Mouse (Mus musculus): ENCODE measurements around the gene Dnlz.
A peak's percentile ranks its signal among the peaks of the same experiment; 100 is the strongest.

Dnlz gene

DNA sequence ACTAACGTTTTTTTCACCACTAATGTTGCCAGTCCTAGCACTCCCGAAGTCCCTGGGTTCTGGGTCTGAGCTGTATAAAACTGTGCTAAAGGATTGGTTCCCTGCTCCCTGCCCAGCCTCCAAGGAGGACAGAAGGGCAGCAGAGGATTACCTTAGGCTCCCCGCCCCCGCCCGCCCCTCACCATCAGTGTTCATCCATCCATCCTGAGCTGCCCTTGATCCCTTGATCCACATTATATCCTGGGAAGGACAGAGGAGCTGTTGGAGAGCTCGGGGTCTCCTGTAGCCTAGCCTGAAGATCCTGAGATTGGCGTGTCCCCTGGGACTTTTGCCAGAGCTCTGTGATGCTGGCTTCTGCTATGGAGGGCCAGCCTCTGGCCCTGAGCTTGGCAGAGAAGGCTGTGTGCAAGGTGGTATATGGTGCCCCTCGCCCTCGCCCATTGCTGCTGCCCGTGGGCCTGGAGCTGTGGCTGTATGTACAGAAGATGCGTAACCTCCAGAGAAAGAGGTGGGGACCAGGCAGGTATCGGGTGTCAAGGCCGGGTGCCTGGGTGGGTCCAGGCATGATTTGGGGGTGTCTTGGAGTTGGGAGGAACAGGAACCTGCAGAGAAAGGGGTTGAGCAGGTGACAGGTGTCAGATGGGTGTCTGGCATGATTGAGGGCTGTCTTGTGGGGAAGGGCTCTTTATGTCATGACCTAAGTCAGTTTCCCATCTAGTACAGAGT is 32.2 kb downstream of the Dnlz start:
- peak in 1 of 2 experiments; percentile 20 for DNase-seq

DNA sequence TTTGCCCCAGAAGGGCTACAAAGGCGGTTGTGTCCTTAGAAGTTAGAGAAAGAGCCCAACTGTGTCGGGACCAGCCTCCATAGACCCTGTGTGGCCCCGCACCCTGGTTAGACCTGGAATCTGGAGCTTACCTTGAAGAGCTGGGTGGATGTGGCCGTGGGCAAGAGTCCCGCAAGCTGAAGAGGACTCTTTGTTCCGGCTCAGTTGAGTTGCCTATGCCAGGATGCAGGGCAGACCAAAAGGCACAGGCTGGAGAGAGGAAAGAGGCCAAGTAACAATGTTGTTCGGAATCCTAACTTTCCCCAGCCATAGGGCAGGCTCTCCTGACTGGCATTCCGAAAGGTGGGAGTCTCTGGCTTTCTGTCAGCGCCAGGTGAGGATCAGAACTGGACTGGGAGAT is 32.8 kb downstream of the Dnlz start:
- DNase-seq, result peak in 1 of 2 experiments; percentile 19

DNA sequence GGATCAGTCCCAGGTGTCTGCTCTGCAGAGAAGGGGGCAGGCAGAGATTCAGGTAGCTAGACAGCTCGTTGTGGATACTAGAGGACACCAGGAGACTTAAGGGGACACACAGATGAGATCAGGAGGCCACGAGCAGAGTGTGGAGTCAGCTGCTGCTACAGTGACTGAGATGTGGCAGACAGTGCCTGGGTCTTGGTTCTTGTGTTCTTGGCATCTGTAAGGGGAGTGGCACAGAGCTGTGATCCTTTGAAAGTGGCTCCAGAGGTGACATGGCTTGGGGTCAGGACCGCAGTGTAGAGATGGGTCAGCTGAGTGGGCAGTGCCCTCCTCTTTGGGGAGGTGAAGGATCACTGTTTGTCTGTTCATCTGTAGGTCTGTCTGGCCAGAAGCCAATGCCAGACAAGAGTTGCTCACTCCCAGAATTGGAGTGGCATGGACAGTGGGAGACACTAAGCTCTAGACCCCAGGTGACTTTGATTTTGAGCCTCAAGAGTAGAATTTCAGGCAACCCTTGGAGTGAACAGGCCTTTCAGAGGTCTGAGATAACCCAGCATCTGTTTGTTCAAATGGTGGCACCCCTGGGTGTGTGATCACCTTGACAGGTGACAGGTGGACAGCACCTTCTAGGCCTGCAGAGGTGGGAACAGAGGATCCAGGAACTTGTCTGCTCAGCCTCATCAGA is 33.8 kb downstream of the Dnlz start:
- peak in 1 of 2 experiments; percentile 15 for DNase-seq

DNA sequence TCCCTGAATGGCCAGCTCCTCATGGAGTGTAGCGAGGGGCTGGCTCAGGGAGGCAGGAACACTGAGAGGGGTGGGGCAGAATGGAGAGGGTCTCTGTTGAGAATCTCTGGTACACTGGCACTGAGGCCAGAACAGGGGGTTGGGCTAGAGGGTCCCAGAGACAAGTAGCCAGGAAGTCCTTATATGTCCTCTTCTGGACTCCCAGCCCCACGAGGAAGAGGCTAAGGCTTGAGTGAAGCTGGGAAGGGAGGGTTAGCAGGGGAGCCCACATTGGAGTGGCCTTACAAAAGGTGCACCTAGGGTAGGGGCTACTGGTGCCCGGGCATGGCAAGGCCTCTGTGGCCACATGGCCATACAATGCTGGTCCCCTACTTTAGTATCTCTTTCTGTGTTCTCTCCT is 34.5 kb downstream of the Dnlz start:
- no peak for DNase-seq

DNA sequence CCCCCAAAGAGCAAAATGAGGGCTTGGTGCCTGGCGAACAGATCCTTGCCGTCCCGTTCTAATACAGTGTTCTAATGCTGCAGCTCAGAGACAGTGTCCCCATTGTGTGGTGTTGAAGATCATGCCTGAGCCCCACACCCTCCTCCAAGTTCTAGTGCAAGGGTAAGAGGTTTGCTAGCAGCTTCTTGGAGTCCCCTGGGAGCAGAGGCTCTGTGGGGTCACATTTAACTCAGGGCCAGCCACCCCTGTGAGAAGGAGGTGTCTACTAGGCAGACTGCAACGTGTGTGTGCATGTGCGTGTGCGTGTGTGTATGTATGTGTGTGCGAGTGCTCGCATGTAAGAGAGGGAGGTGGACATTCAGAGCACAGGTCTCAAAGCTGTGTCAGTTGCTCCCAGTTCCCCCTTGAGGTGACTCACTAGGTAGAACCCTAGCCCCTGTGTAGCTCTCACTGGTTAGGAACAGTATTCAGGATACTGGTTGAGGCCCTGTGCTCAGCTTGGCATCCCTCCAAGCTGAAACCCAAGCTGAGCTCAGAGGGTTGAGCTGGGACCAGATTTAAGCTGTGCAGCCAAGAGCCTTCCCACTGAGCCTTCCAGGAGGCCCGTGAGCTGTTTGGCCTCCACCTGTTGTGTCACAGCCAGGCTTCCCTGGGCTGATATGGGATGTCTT is 35.2 kb downstream of the Dnlz start:
- DNase-seq, result peak in 1 of 2 experiments; percentile 40

DNA sequence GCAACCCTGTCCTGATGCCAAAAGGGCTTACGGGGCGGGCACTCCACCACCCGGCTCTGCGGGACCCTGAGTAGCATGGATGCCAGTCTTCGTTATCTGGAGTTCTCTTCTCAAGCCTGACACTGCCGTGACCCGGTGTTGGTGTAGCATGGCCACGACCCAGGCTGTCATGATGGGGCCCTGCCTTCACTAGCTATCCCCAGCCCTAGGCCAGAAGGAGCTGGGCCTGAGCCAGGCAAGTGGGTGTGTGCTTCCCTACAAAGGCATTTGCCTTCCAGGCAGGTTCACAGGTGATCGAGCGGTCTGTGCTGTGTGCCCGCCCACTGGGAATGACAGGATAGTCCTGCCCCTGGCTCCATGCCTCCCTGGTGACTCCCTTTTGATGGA is 36.0 kb downstream of the Dnlz start:
- DNase-seq, result peak; percentile 60 to 72

DNA sequence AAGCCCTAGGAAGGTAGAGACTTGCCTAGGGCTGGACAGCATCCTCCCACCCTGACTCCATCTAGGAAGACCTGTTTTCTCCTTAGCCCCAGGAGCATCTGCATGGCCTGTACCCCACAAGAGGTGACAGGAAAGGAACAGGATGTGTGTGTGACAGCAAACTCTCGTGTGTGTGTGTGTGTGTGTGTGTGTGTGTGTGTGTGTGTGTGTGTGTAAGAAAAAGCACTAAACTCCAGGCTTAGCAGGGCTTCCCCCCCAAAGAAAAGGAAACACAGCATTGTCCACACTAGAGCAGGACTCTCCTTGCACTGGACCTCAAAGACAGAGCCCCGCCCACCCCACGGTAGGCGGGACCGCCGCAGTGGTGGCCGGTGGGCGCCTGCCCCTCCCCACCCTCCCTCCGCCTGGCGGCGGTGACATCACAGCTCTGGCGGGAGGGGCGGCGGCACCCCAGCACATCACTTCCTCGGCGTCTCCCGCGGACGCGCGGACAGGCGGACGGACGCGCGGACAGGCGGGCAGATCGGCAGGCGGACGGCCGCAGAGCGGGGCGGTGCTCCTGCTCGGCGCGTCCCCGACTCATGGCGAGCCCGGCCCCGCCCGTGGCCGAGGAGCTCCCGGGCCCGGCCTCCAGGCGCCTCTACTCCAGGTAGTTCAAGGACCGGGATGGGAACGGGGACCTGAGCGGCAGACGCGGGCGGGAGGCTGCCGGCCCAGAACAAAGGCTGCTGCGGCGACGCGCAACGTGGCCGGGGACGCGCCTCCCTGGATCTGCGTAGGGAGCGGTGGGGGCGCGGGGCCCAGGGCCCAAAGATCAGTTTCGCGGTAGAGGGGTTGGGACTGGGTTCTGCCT is 36.6 kb downstream of the Dnlz start, which contains the start of gene Gpsm1:
Gpsm1 (plus strand) TSS at position 444 of the 853 bp plus-strand sequence.
- DNase-seq, result peak; percentile 90 to 95

DNA sequence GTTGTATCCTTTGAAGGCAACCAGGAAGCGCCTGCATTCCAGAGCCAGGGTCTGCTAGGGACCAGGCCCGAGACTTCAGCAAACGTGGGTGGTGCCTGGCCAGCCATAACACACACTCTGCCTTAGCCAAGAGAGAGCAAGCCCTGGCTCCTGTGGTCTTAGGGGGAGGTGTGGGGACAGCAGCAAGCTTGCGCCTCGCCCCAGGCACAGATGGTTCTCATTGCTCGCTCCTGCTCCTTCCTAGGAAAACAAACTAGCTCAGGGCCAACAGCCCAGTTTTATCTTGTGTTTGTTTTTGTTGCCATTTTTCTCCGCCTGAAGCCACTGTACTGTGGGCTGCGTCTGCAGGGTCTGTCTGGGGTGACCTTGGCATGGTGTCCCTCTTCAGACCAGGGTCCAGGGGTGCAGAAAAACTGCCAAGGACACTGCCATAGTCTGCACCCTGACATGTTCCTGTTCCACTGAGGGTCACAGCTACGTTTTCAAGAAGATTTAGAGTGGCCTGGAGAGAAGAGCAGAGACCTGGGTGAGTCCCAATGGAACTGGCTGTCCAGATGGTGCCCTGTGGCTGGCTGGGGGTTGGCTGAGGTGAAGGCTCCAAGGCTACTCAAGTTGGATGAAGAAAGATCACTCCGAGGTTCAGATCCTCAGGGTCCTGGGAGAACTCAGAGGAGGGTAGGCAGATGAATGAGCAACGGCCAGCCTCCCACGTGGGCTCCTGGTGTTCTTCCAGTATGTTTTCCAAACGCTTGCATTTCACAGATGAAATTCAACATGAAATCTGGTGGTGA is 37.4 kb downstream of the Dnlz start:
- peak; percentile 78 to 94 for DNase-seq

DNA sequence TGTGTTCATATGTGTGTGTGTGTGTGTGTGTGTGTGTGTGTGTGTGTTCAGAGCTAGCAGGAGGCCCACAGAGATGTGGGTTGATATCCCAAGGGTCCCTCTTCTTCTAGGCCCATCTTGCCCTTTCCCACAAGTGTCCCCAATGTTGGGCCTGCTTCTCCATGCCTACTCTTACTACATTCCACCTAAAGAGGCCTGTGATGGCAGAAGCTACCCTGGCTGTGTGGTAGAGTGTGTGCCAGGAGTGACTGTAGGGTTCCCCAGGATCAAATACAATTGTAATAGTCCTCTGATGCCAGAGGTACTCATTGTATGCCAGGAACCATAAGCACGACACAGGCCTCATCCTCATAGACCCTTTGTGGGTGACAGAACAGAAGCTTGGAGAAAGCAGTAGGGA is 38.5 kb downstream of the Dnlz start:
- DNase-seq, result no peak

DNA sequence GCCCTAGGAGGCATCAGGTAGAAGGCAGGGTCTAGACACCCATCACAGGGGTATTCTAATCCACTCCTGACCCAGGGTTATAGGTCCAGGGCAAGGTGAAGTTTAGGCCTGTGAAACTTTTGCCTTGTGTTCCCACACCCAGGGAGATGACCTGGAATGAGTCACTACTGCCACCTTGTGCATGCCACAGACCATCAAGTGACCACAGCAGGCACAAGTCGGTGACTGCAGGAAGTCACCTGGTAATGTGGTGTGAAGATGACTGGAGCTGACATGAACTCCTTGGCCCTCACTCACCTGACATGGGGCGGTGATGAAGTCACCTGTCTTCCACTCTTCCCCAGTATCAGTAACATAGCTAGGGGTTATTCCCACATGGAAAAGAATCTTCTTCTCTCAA is 39.1 kb downstream of the Dnlz start:
- no peak for DNase-seq

DNA sequence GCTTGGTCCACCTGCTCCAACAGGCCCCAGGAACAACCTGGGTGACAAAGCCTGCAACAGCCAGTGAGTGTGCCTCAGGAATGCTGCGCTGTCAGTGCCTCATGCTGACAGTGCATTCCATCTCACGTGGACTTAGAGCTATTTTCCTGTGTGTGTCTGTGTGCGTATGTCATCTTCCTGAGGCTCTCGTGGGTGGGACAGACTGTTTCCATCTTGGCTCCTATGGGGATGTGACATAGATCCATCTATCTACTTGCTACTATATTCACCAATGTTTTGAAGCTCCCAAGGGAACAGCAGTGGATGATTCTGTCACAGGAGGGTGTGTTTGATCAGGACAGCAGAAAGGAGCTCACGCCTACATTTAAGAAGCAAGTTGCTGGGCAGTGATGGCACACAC is 40.0 kb downstream of the Dnlz start:
- no peak for DNase-seq

DNA sequence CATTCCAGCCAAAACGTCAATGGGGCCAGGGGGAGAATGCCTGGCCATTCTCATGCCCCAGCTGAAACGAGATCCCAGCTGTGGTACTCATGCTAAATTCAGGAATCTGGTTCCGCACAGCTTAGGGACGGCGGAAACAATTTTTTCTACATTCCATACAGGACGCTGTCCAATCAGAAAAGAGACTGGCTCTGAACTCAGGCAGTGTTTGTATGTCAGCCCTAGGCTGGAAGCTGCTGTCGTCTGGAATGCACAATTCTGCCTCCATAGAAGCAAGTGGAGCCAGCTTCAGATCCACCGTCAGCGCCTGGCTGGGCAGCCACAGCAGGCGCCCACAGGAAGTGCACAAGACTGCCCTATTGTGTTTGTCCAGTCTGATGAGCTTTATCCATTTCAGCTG is 42.2 kb downstream of the Dnlz start:
- DNase-seq, result peak; percentile 69 to 89

DNA sequence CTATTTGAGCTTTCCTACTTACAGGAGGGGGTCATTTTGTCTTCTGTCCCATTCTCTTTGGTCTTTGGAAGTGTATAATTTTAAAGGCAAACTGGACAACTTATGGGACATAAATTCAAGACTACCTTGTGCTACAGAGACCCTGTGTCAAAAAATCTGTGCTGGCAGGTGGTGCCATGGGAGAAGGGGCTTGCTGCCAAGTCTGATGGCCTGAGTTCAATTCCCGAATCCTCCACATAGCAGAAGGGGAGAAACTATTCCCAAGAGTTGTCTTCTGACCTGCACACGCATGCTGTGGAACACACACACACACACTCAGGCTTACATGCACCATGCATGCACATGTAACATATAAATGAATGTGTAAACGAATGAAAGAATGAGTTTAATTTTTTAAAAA is 45.2 kb downstream of the Dnlz start:
- DNase-seq, result no peak

DNA sequence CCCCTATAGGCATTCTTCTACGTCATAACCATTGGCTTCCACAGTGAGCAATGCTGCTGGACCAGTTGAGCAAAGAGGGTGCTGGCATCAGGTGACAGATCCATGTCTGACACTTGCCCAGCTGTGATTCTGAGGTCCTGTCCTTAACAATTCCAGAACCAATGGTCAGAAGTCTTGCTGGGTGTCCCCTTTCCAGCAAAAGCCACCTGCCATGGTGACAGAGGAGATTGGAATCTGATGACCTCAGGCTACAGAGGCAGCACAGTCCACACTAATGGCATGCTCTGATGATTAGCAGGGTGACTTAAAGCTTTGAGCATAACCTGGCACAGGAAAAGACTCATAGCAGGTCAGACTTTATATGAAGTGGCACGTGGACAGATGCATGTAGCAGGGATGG is 46.4 kb downstream of the Dnlz start:
- DNase-seq, result no peak

DNA sequence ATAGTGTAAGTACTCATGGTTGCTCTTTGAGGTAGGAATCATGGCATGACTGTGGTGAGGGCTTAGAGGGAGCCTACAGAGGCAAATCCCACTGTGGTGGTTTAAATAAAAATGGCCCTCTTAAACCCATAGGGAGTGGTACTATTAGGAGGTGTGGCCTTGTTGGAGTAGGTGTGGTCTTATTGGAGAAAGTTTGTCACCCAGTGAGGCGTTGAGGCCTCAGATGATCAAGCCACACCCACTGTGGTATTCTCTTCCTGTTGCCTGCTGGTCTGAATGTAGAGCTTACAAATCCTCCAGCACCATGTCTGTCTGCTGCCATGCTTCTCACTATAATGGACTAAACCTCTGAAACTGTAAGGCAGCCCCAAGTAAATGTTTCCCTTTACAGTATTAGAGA is 47.2 kb downstream of the Dnlz start:
- DNase-seq, result no peak

DNA sequence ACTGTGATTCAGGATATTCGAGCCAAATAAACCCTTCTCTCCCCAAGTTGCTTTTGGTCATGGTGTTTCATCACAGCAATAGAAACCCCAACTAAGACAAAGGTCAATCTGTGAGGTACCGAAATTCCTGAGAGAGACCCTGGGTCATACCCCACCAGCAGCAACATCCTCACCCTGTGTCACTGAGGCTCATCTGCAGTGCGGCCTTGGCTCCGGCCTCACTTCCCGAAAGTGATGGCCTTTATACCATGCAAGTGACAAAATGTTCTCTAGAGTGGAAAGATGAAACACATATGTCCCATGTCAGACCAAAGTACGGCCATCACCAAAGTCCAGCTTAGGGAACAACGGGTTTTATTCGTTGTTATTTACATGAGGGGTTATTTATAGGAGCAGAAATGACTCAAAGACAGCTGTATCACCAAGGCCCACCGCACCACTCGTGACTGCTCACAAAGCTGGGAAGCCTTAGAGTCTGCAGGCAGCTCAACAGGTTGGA is 49.9 kb downstream of the Dnlz start:
- DNase-seq, result peak in 1 of 2 experiments; percentile 59

DNA sequence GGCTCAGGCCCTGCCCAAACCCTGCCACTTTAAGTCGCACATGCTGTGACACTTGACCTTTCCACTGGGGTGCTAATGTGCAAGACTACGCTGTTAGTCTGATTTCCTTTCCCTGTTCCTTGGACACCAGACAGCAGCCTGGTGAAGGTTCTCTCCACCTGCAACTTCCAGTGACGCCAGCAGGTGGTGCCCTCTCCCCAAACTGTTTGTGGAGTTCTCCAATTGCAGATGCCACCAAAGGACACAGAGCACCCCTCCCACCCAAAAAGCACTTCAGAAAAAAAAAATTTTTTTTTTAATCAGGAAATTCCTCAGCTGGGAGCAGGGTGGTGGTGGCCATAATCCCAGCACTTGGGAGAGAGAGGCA is 51.1 kb downstream of the Dnlz start:
- peak; percentile 91 to 92 for DNase-seq

DNA sequence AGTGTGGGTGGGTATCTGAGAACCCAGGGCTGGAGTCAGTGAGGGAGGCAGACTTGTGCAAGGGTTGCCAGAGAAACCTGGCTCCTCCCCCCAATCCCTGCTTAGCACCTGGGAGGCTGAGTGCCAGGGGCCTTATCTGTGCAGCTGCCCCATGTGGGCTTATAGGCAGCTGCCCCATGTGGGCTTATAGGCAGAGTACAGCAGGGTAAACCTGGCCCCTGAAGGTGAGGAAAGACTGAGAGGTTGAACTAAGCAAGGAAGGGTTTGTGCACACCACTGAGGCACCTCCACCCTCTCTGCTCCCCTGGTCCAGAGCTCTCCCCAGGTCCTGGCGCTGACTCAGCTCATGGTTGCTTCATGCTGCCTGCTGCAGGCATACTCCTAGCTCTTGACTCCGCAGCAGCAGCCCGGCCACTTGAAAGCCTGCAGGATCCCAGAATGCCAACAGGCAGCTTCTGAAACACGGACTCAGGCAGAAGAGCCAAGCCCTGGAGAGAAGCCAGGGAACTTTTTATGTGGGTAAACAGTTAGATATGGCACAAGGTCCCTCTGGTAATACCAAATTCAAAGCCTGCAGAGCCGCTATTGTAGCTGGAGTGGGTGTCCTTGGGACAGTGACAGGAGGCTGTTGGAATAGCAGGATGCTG is 51.6 kb downstream of the Dnlz start:
- DNase-seq, result peak; percentile 32 to 56

DNA sequence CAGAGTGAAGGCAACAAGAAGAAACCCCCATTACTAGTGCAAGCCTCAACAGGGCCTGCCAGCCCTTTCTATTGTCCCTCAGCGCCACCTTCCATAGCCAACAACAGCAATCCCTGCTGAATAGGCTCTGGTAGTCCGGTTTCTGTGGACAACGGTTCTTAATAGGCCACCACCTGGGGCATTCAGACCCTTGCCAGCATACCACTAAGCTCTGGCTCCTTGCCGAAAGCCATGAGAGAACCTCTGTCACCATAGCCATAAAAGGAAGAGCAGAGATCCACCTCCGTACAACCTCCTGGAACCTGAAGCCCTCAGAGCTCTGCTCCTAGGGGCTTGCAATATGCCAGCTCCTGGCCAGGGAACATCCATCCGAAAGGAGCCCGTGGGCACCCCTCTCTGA is 52.6 kb downstream of the Dnlz start:
- DNase-seq, result no peak

DNA sequence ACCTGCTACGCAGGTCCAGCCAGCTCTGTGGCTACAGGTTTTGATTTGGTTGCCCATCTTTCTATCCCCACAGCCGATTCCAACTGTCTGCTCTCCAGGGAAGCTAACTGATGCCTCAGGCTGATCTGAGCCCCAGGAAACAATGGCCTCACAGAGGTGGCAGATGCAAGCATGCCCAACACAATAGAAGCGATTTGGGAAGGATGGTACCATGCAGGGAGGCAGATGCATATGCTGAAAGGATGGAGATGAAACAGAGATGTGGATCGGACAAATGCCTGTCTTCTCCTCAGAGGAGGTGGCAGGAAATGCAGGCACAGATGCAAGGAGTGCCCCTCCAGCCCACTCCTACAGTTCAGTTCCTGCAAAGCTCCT is 53.1 kb downstream of the Dnlz start:
- DNase-seq, result no peak

DNA sequence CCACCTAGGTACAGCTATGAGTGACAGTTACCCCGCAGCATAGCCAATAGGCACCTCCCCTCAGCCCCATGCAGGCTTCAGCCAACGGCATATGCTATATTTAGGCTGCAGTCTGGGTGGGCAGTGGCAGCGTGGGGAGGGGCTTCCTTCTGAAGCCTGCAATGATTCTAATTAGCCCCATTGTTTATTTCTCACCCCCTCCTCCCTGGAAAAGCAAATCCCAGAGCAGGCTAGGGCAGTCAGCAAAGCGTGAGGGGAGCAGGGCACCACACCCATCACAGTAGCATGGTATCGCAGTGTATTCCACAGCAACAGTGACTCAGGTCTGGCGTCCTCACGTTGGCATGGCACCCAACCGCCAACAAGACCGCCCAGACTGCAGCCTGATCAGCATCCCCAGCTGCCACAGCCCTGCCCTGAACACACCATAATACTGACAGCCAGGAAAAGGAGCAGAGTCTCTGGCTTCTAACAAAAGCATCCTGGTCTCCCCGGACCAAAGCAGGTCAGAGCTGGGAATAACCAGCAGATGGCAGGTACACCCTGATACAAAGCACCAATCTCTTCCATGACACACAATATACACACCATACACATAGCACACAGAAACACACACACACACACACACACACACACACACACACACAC is 53.6 kb downstream of the Dnlz start:
- DNase-seq, result peak; percentile 48 to 73

Measured in lung, postnatal 4 days (tissue).